Mouse (Mus musculus) mesoderm, embryonic 11.5 days (tissue): ENCODE data around the gene Adamts13.
A peak's percentile ranks its signal among the peaks of the same experiment; 100 is the strongest.

ENCODE experiments used
- DNase-seq: peaks from one replicate; pipeline ENCODE4 v3.0.0-alpha.2; 2012; ENCODE audit warnings: low read depth, low spot score

Gene Adamts13

GRCm38 (mm10) chr2:27036003-27036402 lies 62.8 kb downstream of the Adamts13 start:
- DNase-seq, result no peak

- DNase-seq, result no peak
Measured at GRCm38 (mm10) chr2:27037008-27037407, 63.8 kb downstream of the Adamts13 start.

- peak; percentile 88 for DNase-seq
Measured at GRCm38 (mm10) chr2:27038596-27038995, 65.4 kb downstream of the Adamts13 start.

- DNase-seq, result peak; percentile 36
Measured at GRCm38 (mm10) chr2:27039286-27039685, 66.1 kb downstream of the Adamts13 start.

- DNase-seq, result no peak
Measured at GRCm38 (mm10) chr2:27042131-27042844, 69.1 kb downstream of the Adamts13 start.

- DNase-seq, result peak; percentile 86
Measured at GRCm38 (mm10) chr2:27043461-27043860, 70.2 kb downstream of the Adamts13 start.

GRCm38 (mm10) chr2:27044166-27044565 lies 71.0 kb downstream of the Adamts13 start:
- DNase-seq, result no peak

GRCm38 (mm10) chr2:27044641-27045040 lies 71.4 kb downstream of the Adamts13 start:
- DNase-seq, result no peak

- DNase-seq, result no peak
Measured at GRCm38 (mm10) chr2:27045979-27046770, 73.0 kb downstream of the Adamts13 start.

- DNase-seq, result no peak
Measured at GRCm38 (mm10) chr2:27049408-27049807, 76.2 kb downstream of the Adamts13 start.

GRCm38 (mm10) chr2:27058251-27058650 lies 85.0 kb downstream of the Adamts13 start:
- no peak for DNase-seq

- no peak for DNase-seq
Measured at GRCm38 (mm10) chr2:27058751-27059150, 85.5 kb downstream of the Adamts13 start.

- no peak for DNase-seq
Measured at GRCm38 (mm10) chr2:27059187-27059586, 86.0 kb downstream of the Adamts13 start.
